Mouse (Mus musculus): ENCODE measurements around the gene Syt8. TPM values are rescaled to one million over a fixed set of nuclear protein-coding genes. Genes with fewer than 3 reads are reported as not detected.

Gene Syt8
- total RNA-seq, 2 experiments from 2014 or later = not detected

- intact Hi-C loops (cut with DNase I) = loop anchor here (1.0 kb wide), 1 partner anchor 56 kb away; no protein-coding TSS in a partner anchor
- DNase-seq = peak; percentile 85
- H3K4me3 ChIP-seq = peak overlapping the region; percentile 82
- peak overlapping the region; percentile 98 for H3K27ac ChIP-seq
- peak; percentile 81 for TF ChIP-seq CTCF (IDR thresholded peaks at IDR 0.05)
Observed at GRCm38 (mm10) chr7:142440657-142441114, 6.0 kb downstream of the Syt8 start.

GRCm38 (mm10) chr7:142441585-142441984 lies 6.9 kb downstream of the Syt8 start, which contains the start of gene Tnni2:
TSS of gene Tnni2 (plus strand) at chr7:142441808.
- peak within 1 kb of the TSS; percentile 82 for H3K4me3 ChIP-seq
- TF ChIP-seq CTCF (IDR thresholded peaks at IDR 0.05) = no peak
- H3K27ac ChIP-seq = peak within 1 kb of the TSS; percentile 98
- peak; percentile 93 for DNase-seq
- intact Hi-C loops (cut with DNase I) = loop anchor here (1.0 kb wide), 1 partner anchor 55 kb away; no protein-coding TSS in a partner anchor

- peak overlapping the region; percentile 98 for H3K27ac ChIP-seq
- intact Hi-C loops (cut with DNase I) = no loop called here
- TF ChIP-seq CTCF (IDR thresholded peaks at IDR 0.05) = no peak
- DNase-seq = peak; percentile 83
- H3K4me3 ChIP-seq = peak overlapping the region; percentile 82
Observed at GRCm38 (mm10) chr7:142442081-142442907, 7.6 kb downstream of the Syt8 start.

DNA sequence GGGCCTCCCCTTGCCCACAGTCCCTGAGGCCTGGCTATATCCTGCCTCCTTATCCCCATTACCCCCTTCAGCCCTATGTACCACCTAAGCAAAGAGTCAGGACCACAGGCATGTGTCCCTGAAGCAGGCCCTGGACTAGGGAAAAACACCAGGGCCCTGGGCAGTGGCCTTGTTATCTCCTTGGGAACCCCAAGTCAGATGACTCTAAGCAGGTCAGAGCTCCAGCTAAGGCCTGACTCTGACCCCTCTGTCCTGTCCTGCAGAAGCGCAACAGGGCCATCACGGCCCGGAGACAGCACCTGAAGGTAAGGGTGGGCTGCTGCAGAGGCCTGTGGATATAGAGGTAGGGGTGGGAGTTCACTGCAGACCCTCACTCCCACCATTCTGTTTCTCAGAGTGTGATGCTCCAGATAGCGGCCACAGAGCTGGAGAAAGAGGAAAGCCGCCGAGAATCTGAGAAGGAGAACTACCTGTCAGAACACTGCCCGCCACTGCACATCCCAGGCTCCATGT lies 8.3 kb downstream of the Syt8 start:
- intact Hi-C loops (cut with DNase I) = no loop called here
- TF ChIP-seq CTCF (IDR thresholded peaks at IDR 0.05) = no peak
- Histone ChIP-seq H3K4me3 (peak overlapping the region; percentile 82), H3K27ac (peak overlapping the region; percentile 98)
- peak; percentile 51 for DNase-seq

- peak overlapping the region; percentile 98 for H3K27ac ChIP-seq
Observed at GRCm38 (mm10) chr7:142443474-142443873, 8.8 kb downstream of the Syt8 start.

DNA sequence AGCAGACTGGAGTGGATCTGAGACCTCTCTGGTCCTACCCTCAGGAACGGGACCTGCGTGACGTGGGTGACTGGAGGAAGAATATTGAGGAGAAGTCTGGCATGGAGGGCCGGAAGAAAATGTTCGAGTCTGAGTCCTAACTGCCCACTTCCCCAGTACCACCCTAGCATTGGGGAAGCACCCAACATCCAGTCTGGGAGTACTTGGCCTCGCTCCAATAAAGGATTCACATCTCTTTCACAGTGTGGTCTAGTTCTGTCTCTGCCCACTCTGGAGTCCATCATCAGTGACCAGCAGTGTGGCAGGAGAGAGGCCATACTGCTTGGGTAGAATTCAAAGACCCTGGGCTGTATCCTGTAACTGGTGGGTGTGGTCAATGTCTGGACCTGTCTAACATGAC lies 9.5 kb downstream of the Syt8 start:
- Histone ChIP-seq H3K27ac (peak overlapping the region; percentile 98), H3K4me3 (peak overlapping the region; percentile 82)
- no peak for DNase-seq
- intact Hi-C loops (cut with DNase I) = no loop called here
- TF ChIP-seq CTCF (IDR thresholded peaks at IDR 0.05) = no peak

More at GRCm38 (mm10) chr7:142443474-142443873, 8.8 kb downstream of the Syt8 start:
- peak overlapping the region; percentile 82 for H3K4me3 ChIP-seq
- intact Hi-C loops (cut with DNase I) = no loop called here
- peak; percentile 79 for DNase-seq
- no peak for TF ChIP-seq CTCF (IDR thresholded peaks at IDR 0.05)

DNA sequence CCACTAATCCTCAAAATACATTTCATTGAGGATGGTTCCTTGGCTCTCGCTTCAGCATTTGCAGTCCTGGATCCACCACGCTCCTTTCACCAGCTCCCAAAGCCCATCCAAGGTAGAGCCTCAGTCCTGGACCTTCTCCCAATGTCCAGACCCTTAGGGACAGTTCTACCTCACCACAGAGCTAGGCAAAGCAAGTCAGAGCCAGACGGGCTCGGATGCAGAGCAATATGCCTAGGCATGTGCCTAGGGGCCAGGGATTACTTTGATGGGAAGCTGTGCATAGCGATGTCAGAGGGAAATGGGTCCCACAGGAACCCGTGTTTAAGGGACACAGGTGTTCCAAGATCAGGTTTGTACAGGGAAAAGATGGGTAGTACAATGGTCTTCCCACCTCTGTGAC lies 10.7 kb downstream of the Syt8 start:
- intact Hi-C loops (cut with DNase I) = no loop called here
- Histone ChIP-seq H3K27ac (peak overlapping the region; percentile 98), H3K4me3 (peak overlapping the region; percentile 82)
- TF ChIP-seq CTCF (IDR thresholded peaks at IDR 0.05) = no peak
- no peak for DNase-seq

- DNase-seq = peak; percentile 53
- H3K27ac ChIP-seq = peak overlapping the region; percentile 98
- no peak overlapping the region for H3K4me3 ChIP-seq
- TF ChIP-seq CTCF (IDR thresholded peaks at IDR 0.05) = no peak
- intact Hi-C loops (cut with DNase I) = no loop called here
Observed at GRCm38 (mm10) chr7:142446264-142446663, 11.6 kb downstream of the Syt8 start.

DNA sequence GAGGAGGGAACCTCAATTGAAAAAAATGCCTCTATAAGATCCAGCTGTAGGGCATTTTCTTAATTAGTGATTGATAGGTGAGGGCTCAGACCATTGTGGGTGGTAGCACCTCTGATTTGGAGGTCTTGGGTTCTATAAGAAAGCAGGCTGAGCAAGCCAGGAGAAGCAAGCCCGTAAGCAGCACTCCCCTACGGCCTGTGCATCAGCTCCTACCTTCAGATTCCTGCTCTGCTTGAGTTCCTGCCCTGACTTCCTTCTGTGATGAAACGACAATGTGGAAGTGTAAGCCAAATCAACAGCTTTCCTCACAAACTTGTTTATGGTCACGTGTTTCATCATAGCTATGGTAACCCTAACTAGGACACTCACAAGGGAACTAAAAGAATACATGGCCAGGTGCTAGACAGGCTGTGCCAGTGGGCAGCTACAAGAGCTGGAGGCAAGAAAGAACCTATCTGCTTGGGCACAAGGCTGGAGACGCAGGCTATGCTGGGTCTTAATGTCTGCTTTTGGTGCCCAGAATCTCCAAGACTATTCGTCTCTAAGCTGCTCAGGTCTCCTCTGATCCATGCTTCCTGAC lies 14.5 kb downstream of the Syt8 start:
- intact Hi-C loops (cut with DNase I) = no loop called here
- no peak overlapping the region; the same call in 1 of the 2 replicates for H3K27ac ChIP-seq
- TF ChIP-seq CTCF (IDR thresholded peaks at IDR 0.05) = no peak

GRCm38 (mm10) chr7:142454706-142455105 lies 20.1 kb downstream of the Syt8 start:
- Histone ChIP-seq H3K27ac (peak overlapping the region; percentile 35; the same call in 1 of the 2 replicates), H3K4me3 (no peak overlapping the region)
- TF ChIP-seq CTCF (IDR thresholded peaks at IDR 0.05) = no peak
- DNase-seq = no peak
- intact Hi-C loops (cut with DNase I) = no loop called here

More for the DNA sequence above, 14.5 kb downstream of the Syt8 start:
- DNase-seq = peak; percentile 19
- H3K4me3 ChIP-seq = no peak overlapping the region

DNA sequence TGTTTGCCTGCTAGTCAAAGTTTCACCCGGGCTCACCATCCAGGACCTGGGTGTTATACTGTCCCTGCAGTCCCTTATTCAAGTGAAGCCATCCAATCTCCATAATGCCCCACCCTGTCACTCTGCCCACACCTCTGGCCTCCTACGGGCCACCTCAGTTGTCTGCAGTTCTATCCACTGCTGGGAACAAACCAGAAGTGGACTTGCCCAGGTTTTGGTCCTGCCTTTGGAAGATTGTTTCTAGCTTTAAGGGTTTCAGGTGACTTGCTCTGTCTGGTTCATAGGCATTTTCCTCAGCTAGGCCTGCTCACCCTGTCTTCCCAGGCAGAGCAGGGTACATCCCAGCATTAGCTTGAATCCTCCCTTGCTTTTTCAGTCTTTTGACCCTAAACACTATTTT lies 20.6 kb downstream of the Syt8 start:
- peak overlapping the region; percentile 46 for H3K27ac ChIP-seq

DNA sequence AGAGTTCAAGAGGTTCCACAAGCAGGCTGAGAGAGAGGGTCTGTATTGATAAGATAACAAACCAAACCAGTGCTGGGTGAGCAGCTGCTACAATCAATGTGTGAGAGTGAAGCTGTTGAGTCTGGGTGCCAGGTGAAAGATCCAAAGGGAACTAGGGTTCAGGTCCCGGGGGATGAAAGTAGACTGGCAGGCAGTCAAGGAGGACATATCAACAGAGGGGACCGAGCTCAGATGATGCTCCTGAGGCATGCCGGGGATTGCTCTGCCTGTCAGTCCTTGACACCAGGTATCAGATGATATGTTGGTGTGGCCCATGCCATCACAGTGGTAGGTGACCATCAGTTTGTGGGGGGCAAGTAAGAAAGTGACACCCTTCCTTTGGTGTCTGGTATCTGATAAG lies 22.2 kb downstream of the Syt8 start:
- intact Hi-C loops (cut with DNase I) = no loop called here
- TF ChIP-seq CTCF (IDR thresholded peaks at IDR 0.05) = no peak
- peak; percentile 36 for DNase-seq

More for the DNA sequence above, 20.6 kb downstream of the Syt8 start:
- TF ChIP-seq CTCF (IDR thresholded peaks at IDR 0.05) = no peak
- DNase-seq = peak; percentile 15
- intact Hi-C loops (cut with DNase I) = no loop called here
- H3K4me3 ChIP-seq = no peak overlapping the region

More for the DNA sequence above, 22.2 kb downstream of the Syt8 start:
- Histone ChIP-seq H3K4me3 (no peak overlapping the region), H3K27ac (peak overlapping the region; percentile 89)
